Mouse (Mus musculus) heart, postnatal 0 days (tissue): Measurements from ENCODE around the gene Srebf2. TPM values are rescaled to one million over a fixed set of nuclear protein-coding genes. Genes with fewer than 3 reads are reported as not detected.

Experiments used
- ATAC-seq: fragments of 200-750 bp; cut with Nextera tagmentation; 2 replicates; pipeline ENCODE4 v1.8.0; 2017; ENCODE audit warnings: low read depth, moderate number of reproducible peaks, moderate library complexity; ENCODE audit not compliant: insufficient read depth
- DNase-seq: peaks from one replicate; pipeline ENCODE4 v3.0.0-alpha.2; 2016; ENCODE audit warnings: low spot score
- H3K27ac ChIP-seq: fragments of 300-500 bp; sonication (generic); 2 replicates; pipeline ENCODE4 v1.5.1; 2014; ENCODE audit warnings: low read depth, mild to moderate bottlenecking
- H3K27me3 ChIP-seq: fragments of 300-500 bp; sonication (generic); 2 replicates; pipeline ENCODE4 v1.6.1; 2014; ENCODE audit warnings: low read length, mixed read lengths; ENCODE audit not compliant: control insufficient read depth, insufficient read depth
- H3K36me3 ChIP-seq: fragments of 300-500 bp; sonication (generic); replicated peaks from 2 replicates; pipeline ENCODE4 v1.6.1; 2014; ENCODE audit warnings: low read length, mixed read lengths; ENCODE audit not compliant: control insufficient read depth, insufficient read depth
- H3K4me1 ChIP-seq: fragments of 300-500 bp; sonication (generic); 2 replicates; pipeline ENCODE4 v1.6.1; 2014; ENCODE audit warnings: antibody characterized with exemption; ENCODE audit not compliant: control insufficient read depth, insufficient read depth
- H3K4me2 ChIP-seq: fragments of 300-500 bp; sonication (generic); 2 replicates; pipeline ENCODE4 v1.6.1; 2014; ENCODE audit warnings: low read depth, mild to moderate bottlenecking, low read length, moderate library complexity
- H3K4me3 ChIP-seq: fragments of 300-500 bp; sonication (generic); 2 replicates; pipeline ENCODE4 v1.5.1; 2014; ENCODE audit warnings: low read depth, low read length
- H3K9ac ChIP-seq: fragments of 300-500 bp; sonication (generic); replicated peaks from 2 replicates; pipeline ENCODE4 v1.6.1; 2014; ENCODE audit warnings: low read depth, low read length, mixed read lengths
- H3K9me3 ChIP-seq: fragments of 300-500 bp; sonication (generic); replicated peaks from 2 replicates; pipeline ENCODE4 v1.6.1; 2016; ENCODE audit warnings: low read length; ENCODE audit not compliant: control insufficient read depth
- CTCF ChIP-seq: IDR thresholded peaks from 2 replicates; pipeline ENCODE4 v1.5.1; 2016; ENCODE audit warnings: antibody characterized with exemption, control low read depth, low read depth
- EP300 ChIP-seq: IDR thresholded peaks from 2 replicates; pipeline ENCODE4 v1.6.1; 2016; ENCODE audit warnings: antibody characterized with exemption, low read depth
- WGBS: fragments of 180-500 bp; shearing (Covaris S2); extraction: QIAGEN DNeasy Blood & Tissue Kit; methylation state at CpG from one replicate; pipeline ENCODE4 v1.1.7; 2014; 5-methylcytosine and 5-hydroxymethylcytosine counted together
- polyA plus RNA-seq: library from polyadenylated mRNA; unstranded; fragments of >200 nt; fragmentation: Nextera tagmentation; extraction: Ambion mirVana; gene quantifications from 2 replicates; pipeline ENCODE4 v1.2.1, GENCODE M21; 2015
- total RNA-seq: library from RNA; depleted of rRNA; stranded (reverse); fragments of >200 nt; gene quantifications from 2 replicates; pipeline ENCODE4 v1.2.3, GENCODE M21; 2014; ENCODE audit warnings: low replicate concordance

Srebf2 gene
- total and polyA plus RNA-seq, 2 experiments from 2014 or later = 68.3 to 90.3 TPM

- Histone ChIP-seq H3K9ac (no peak overlapping the region), H3K27ac (no peak overlapping the region), H3K27me3 (no peaks in the 10 kb centered on the region), H3K36me3 (peaks cover 96% of the 10 kb centered on the region), H3K4me3 (no peak overlapping the region), H3K4me1 (no peaks in the 10 kb centered on the region), H3K4me2 (no peak overlapping the region), H3K9me3 (no peaks in the 10 kb centered on the region)
- 86% methylated on average over 12 of the region's 12 CpGs for WGBS
- ATAC-seq (no peak), DNase-seq (no peak)
- TF ChIP-seq CTCF (no peak), EP300 (no peak)
Observed at GRCm38 (mm10) chr15:82199546-82199945, 52.6 kb downstream of the Srebf2 start.

- no peak overlapping the region for H3K9ac ChIP-seq
- TF ChIP-seq CTCF (no peak), EP300 (no peak)
- H3K4me1 ChIP-seq = peaks cover 14% of the 10 kb centered on the region; the same call in 1 of the 2 replicates
- WGBS = 92% methylated on average over 6 of the region's 6 CpGs
- H3K9me3 ChIP-seq = no peaks in the 10 kb centered on the region
- no peak overlapping the region for H3K4me2 ChIP-seq
- 0 out of 2 replicates have a peak, but pooled peaks cover 3% of the 10 kb centered on the region for H3K27me3 ChIP-seq
- ATAC-seq (no peak), DNase-seq (no peak)
- peaks cover 79% of the 10 kb centered on the region for H3K36me3 ChIP-seq
- no peak overlapping the region for H3K4me3 ChIP-seq
- H3K27ac ChIP-seq = no peak overlapping the region
Observed at GRCm38 (mm10) chr15:82202086-82202485, 55.1 kb downstream of the Srebf2 start.

GRCm38 (mm10) chr15:82203090-82203489 is 56.1 kb downstream of the Srebf2 start:
- 95% methylated on average over 10 of the region's 10 CpGs for WGBS
- H3K36me3 ChIP-seq = peaks cover 69% of the 10 kb centered on the region
- DNase-seq = no peak
- no peak overlapping the region for H3K27ac ChIP-seq
- H3K27me3 ChIP-seq = peaks cover 13% of the 10 kb centered on the region
- no peak overlapping the region for H3K4me3 ChIP-seq
- H3K4me2 ChIP-seq = no peak overlapping the region
- TF ChIP-seq EP300 = no peak
- no peak for TF ChIP-seq CTCF
- no peak overlapping the region for H3K9ac ChIP-seq
- no peaks in the 10 kb centered on the region for H3K9me3 ChIP-seq
- peaks cover 15% of the 10 kb centered on the region; the same call in 1 of the 2 replicates for H3K4me1 ChIP-seq
- no peak for ATAC-seq

- Histone ChIP-seq H3K9me3 (no peaks in the 10 kb centered on the region), H3K27me3 (peaks cover 20% of the 10 kb centered on the region), H3K4me1 (peaks cover 15% of the 10 kb centered on the region; the same call in 1 of the 2 replicates), H3K27ac (no peak overlapping the region), H3K4me3 (no peak overlapping the region), H3K4me2 (no peak overlapping the region), H3K36me3 (peaks cover 62% of the 10 kb centered on the region), H3K9ac (no peak overlapping the region)
- 86% methylated on average over 19 of the region's 20 CpGs for WGBS
- DNase-seq = no peak
- ATAC-seq = no peak
- TF ChIP-seq EP300 = no peak
- TF ChIP-seq CTCF = no peak
Observed at GRCm38 (mm10) chr15:82203611-82204351, 56.8 kb downstream of the Srebf2 start.

GRCm38 (mm10) chr15:82204680-82205371 is 57.8 kb downstream of the Srebf2 start:
- Histone ChIP-seq H3K4me2 (no peak overlapping the region), H3K9me3 (no peaks in the 10 kb centered on the region), H3K36me3 (peaks cover 51% of the 10 kb centered on the region), H3K27me3 (peaks cover 27% of the 10 kb centered on the region), H3K27ac (no peak overlapping the region), H3K9ac (no peak overlapping the region), H3K4me1 (peaks cover 15% of the 10 kb centered on the region; the same call in 1 of the 2 replicates), H3K4me3 (no peak overlapping the region)
- ATAC-seq (no peak), DNase-seq (no peak)
- WGBS = 77% methylated on average over 10 of the region's 10 CpGs
- TF ChIP-seq EP300 (no peak), CTCF (no peak)
